Mouse (Mus musculus): ENCODE data around the gene Arhgef17. TPM values are rescaled to one million over a fixed set of nuclear protein-coding genes. Genes with fewer than 3 reads are reported as not detected.

Arhgef17 gene
- total RNA-seq (2021) = 43.9 and 47.2 TPM in 2 replicates
- long read RNA-seq, experiment 1, full-length matches to known transcripts = 1 of 3 reads
- long read RNA-seq, experiment 1, partial matches to known transcripts = 0 of 3 reads
- long read RNA-seq, experiment 1, other reads (novel, unspliced or antisense) = 2 of 3 reads
- long read RNA-seq, experiment 2, partial matches to known transcripts = 3 of 7 reads
- long read RNA-seq, experiment 2, other reads (novel, unspliced or antisense) = 4 of 7 reads

DNA sequence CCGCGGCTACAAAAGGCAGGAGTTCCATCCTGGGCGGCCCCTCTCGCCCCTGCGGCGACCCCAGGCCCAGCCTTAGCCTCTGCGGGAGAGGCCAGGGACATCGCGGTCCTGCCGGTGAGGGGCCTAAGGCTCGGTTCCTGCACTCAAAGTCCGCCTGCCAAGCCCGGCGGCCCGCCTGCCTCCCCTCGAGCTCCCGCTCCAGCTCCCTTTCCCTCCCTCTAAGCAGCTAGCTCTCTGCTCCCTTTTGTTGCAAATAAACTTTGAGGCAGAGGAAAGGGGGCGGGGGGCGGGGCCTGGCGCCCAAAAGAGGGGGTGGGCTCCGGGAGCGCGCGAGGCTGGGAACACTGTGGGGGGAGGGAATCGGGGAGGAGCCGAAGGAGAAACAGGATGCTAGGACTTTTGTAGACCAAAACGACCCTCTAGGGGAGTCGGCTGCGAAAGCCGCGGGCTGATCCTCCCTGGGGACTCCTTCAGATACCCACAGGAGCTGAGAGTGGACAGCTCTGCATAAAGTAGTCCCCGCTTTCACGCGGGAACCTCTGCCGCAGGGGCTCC, at the start of gene Arhgef17:
TSS of gene Arhgef17 (minus strand) at position 182 of the 555 bp plus-strand sequence.
- DNase-seq = peak; percentile 66

- peak; percentile 81 for DNase-seq
These were observed 47.3 kb upstream of the Arhgef17 start for GRCm38 (mm10) chr7:100979175-100979574.

DNA sequence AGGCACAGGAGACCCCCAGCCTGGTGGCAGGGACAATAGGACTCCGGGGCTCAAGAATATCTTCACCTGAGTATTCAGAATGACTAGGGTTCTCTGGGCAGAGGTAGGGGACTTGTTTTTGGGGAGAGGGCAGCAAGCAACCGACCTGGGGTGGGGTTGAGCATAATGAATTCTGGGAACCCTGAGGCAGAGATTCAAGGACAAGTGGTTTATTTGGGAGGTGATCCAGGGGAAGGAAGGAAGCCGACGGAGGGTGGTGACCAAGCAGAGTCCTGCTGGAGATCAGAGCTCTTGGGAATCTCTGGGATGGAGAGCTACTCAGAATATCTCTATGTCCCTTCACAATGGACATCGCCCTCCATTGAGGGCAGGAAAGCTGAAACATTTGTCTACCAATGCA, 46.3 kb upstream of the Arhgef17 start:
- no peak for DNase-seq

- DNase-seq = peak; percentile 89
These were observed 42.4 kb upstream of the Arhgef17 start, which contains the start of gene P2ry6 for GRCm38 (mm10) chr7:100974135-100974903. Gene P2ry6 (minus strand): TSS chr7:100974649.

GRCm38 (mm10) chr7:100972875-100973274, 41.0 kb upstream of the Arhgef17 start:
- no peak for DNase-seq

- DNase-seq = no peak
These were observed 37.2 kb upstream of the Arhgef17 start for GRCm38 (mm10) chr7:100968874-100969659.

GRCm38 (mm10) chr7:100968376-100968775, 36.5 kb upstream of the Arhgef17 start:
- DNase-seq = no peak

GRCm38 (mm10) chr7:100967850-100968249, 35.9 kb upstream of the Arhgef17 start:
- no peak for DNase-seq

GRCm38 (mm10) chr7:100966014-100966413, 34.1 kb upstream of the Arhgef17 start:
- no peak for DNase-seq

- DNase-seq = peak; percentile 55
These were observed 33.2 kb upstream of the Arhgef17 start for GRCm38 (mm10) chr7:100965079-100965478.

DNA sequence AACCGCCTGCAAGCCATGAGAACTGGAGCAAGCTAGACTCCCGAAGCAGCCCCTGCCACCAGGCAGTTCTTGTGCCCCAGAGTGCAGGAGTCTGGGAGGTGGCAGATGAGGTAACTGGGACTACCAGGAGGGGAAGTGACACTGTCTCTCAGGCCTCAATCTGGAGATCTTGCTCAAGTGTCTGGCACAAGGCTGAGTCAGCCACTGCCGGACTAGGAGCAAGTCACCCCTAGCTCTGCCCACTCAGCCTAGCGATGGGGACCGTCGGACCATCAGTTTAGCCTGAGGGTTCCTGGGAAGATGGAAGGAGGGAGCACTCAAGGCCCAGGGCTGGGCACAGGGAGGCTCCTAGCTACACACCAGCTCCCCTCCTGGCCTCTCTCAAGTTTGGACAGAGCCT, 32.3 kb upstream of the Arhgef17 start:
- DNase-seq = peak; percentile 15

- no peak for DNase-seq
These were observed 31.5 kb upstream of the Arhgef17 start for GRCm38 (mm10) chr7:100963381-100963780.

DNA sequence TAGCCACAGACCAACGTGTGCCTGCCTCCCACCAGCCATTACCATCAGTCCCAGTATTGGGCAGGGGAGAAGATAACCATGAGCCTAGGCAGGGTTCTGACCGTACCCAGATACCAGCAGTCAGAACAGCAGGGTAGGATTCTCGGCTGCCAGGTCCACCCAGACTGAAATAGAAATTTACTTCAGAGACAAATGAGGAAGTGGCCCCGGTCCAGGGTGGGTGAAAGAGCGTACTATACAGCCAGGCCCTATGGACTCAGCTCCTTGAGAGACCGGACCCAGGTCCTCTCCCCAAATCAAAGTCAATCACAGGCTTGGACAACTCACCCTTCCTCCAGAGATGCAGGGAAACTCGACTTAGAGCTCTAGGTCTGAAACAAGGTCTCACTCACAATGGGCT, 29.2 kb upstream of the Arhgef17 start:
- DNase-seq = no peak

GRCm38 (mm10) chr7:100960462-100960861, 28.6 kb upstream of the Arhgef17 start:
- no peak for DNase-seq

DNA sequence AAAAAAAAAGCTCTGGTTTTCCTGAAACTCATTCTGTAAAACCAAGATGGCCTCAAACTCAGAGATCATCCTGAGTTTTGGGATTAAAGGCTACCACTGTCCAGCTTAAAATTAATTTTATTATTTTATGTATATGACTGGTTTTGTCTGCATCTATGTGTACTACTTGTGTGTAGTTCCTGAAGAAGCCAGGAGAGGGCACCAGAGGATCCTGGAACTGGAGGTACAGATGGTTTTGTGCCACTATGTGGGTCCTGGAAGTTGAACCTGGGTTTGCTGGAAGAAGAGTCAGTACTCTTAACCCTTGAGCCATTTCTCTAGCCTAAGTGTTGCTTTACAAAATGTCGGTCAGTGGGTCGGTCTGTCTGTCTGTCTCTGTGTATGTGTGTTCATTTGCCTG, 26.5 kb upstream of the Arhgef17 start:
- DNase-seq = peak; percentile 45

DNA sequence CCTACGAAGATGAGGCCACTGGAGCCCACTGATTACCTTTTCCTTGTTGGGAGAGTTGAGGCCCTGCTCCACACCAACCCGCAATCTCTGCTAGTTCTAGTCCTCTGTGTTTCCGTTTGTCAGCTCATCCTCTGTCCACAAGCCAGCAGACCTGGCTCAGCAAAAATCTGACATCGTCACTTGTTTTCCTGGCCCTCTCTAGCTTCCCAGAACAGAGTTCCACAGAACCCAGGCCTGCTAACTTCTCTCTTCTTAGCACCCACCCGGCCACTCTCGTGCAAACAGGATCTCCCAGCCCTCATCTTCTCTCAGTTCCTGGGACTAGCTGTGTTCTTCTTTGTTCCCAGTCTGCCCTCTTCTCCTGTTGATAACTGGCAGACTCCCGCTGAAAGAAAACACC, 20.8 kb upstream of the Arhgef17 start:
- no peak for DNase-seq

DNA sequence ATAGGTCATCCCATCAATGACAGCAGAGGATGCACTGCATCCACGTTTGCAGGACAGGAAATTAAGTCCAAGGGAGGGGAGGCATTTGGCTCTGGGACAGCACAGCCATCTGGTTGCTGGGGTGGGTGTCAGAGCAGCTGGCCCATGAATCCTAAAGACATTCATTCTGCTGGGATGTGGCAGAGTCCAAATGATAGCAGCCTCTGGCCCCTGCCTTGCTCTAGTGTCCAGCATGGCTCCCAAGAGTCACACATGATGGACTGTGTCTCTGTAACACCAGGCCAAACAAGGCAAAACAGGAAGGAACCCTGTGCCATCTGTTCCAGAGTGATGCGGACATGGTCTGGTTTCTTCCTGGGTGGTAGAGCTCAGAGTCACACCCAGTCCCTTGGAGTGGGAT, 20.0 kb upstream of the Arhgef17 start:
- DNase-seq = peak; percentile 29

DNA sequence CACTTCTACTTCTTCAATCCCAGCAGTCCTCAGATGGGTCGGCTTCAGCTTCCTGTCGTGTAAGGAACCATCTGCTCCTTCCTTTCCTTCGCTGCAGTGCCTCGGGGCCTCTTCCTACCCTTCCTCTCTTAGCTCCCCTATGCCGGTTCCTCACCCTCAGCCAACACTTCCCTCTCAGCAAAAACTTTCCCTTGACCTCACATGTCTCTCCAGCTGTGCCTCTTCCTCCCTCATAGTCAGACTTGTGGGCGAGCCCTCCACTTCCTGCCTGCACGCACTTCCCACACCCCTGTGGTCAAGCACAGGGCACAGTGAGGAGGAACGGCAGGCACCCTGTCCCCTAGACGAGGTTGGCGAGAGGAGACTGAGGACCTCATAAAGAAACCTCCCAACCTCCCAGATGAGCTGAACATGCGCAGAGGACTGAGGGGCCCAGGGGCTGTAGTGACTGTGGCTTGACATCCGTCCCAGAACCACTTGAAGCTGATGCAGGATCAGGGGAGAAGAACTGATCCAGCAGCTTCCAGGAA, 18.6 kb upstream of the Arhgef17 start:
- peak; percentile 40 for DNase-seq

GRCm38 (mm10) chr7:100950031-100950430, 18.1 kb upstream of the Arhgef17 start:
- no peak for DNase-seq

GRCm38 (mm10) chr7:100944738-100945137, 12.8 kb upstream of the Arhgef17 start:
- DNase-seq = no peak

DNA sequence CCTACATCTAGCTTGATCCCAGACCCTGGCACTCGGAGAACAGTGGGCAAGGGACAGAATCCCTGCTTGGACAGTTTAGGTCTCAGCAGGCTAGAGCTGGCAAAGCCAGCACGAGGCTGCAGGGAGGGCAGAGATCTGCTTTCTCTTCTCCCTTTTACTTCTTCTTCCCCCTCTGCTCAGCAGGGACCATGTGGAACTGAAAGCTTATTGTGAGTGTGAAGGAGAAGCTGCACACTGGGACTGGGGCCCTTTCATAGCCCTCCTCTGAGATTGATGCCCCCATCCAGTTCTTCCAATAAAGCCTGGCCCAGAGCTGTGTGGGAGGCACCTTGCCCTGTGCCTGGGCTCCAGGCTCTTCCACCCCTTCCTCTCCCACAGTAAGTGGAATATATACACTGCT, 12.4 kb upstream of the Arhgef17 start:
- no peak for DNase-seq

Data from adrenal gland, postnatal 14 days (tissue).